Mouse (Mus musculus) left cerebral cortex, postnatal 36 days (tissue): ENCODE data around the gene Nr1h4. TPM values are rescaled to one million over a fixed set of nuclear protein-coding genes. Genes with fewer than 3 reads are reported as not detected.
A peak's percentile ranks its signal among the peaks of the same experiment; 100 is the strongest.

Experiments used
- DNase-seq, 2 experiments: peaks; one replicate each; pipeline ENCODE4 v3.0.0; 2021 to 2022; ENCODE audit warnings: low spot score in 2 of 2, mixed read lengths in 1 of 2
- intact Hi-C: fragments of 180-260 bp; cut with DNase I; formaldehyde crosslinking; loops from one replicate; pipeline ENCODE4 v1.15.1; 2025
- total RNA-seq, 2 experiments: library from RNA; stranded (reverse); gene quantifications; 2 replicates each; pipeline ENCODE4 v1.2.3; 2021

The Nr1h4 gene
- total RNA-seq, 2 experiments from 2014 or later = not detected

- no peak for DNase-seq
- intact Hi-C loops = no loop called here
Measured at GRCm38 (mm10) chr10:89483812-89484602, 49.4 kb downstream of the Nr1h4 start.

- DNase-seq = no peak
- intact Hi-C loops = no loop called here
Measured at GRCm38 (mm10) chr10:89483113-89483512, 50.3 kb downstream of the Nr1h4 start.

GRCm38 (mm10) chr10:89482142-89482681 is 51.2 kb downstream of the Nr1h4 start:
- no peak for DNase-seq
- intact Hi-C loops = no loop called here

GRCm38 (mm10) chr10:89481638-89482037 is 51.7 kb downstream of the Nr1h4 start:
- intact Hi-C loops = no loop called here
- DNase-seq = no peak

GRCm38 (mm10) chr10:89478766-89479165 is 54.6 kb downstream of the Nr1h4 start:
- intact Hi-C loops = no loop called here
- no peak for DNase-seq

GRCm38 (mm10) chr10:89470596-89471353 is 62.6 kb downstream of the Nr1h4 start:
- DNase-seq = no peak
- intact Hi-C loops = no loop called here

GRCm38 (mm10) chr10:89464760-89465405 is 68.5 kb downstream of the Nr1h4 start:
- intact Hi-C loops = loop anchor here (5.0 kb wide), 1 partner anchor 138 kb away; no protein-coding TSS in a partner anchor
- DNase-seq = no peak

- intact Hi-C loops = loop anchor here (1.0 to 5.0 kb wide), 2 partner anchors 136 to 166 kb away; no protein-coding TSS in a partner anchor
- DNase-seq = no peak
Measured at GRCm38 (mm10) chr10:89462890-89463289, 70.5 kb downstream of the Nr1h4 start.

GRCm38 (mm10) chr10:89461856-89462507 is 71.4 kb downstream of the Nr1h4 start:
- intact Hi-C loops = loop anchor here (1.0 to 5.0 kb wide), 2 partner anchors 135 to 167 kb away; no protein-coding TSS in a partner anchor
- peak; percentile 69 to 76 for DNase-seq

- DNase-seq = no peak
- intact Hi-C loops = loop anchor here (5.0 kb wide), 1 partner anchor 134 kb away; no protein-coding TSS in a partner anchor
Measured at GRCm38 (mm10) chr10:89460972-89461371, 72.4 kb downstream of the Nr1h4 start.

GRCm38 (mm10) chr10:89458770-89459169 is 74.6 kb downstream of the Nr1h4 start:
- DNase-seq = no peak
- intact Hi-C loops = no loop called here

GRCm38 (mm10) chr10:89453794-89454193 is 79.6 kb downstream of the Nr1h4 start:
- DNase-seq = no peak
- intact Hi-C loops = no loop called here

- no peak for DNase-seq
- intact Hi-C loops = no loop called here
Measured at GRCm38 (mm10) chr10:89453068-89453641, 80.2 kb downstream of the Nr1h4 start.

GRCm38 (mm10) chr10:89450411-89450810 is 83.0 kb downstream of the Nr1h4 start:
- intact Hi-C loops = no loop called here
- DNase-seq = no peak

- DNase-seq = no peak
- intact Hi-C loops = no loop called here
Measured at GRCm38 (mm10) chr10:89444381-89444780, 89.0 kb downstream of the Nr1h4 start.

- intact Hi-C loops = no loop called here
- peak; percentile 83 for DNase-seq
Measured at GRCm38 (mm10) chr10:89443623-89444151, 89.7 kb downstream of the Nr1h4 start, which contains the start of gene Gas2l3. Gene Gas2l3 (minus strand): TSS chr10:89443967.

- no peak for DNase-seq
Measured at GRCm38 (mm10) chr10:89443115-89443622, 90.2 kb downstream of the Nr1h4 start.

GRCm38 (mm10) chr10:89442640-89443039 is 90.7 kb downstream of the Nr1h4 start:
- intact Hi-C loops = no loop called here
- no peak for DNase-seq

More at GRCm38 (mm10) chr10:89443115-89443622, 90.2 kb downstream of the Nr1h4 start:
- intact Hi-C loops = no loop called here
